In genomic region chr17:43068846-43069553, GRCm38 (mm10) we compare ENCODE assay signal across 15 mouse cellular contexts. TPM values are rescaled to one million over a fixed set of nuclear protein-coding genes. Genes with fewer than 3 reads are reported as not detected.
A peak's percentile ranks its signal among the peaks of the same experiment; 100 is the strongest.
DNase-seq lines count a peak whose midpoint lies in the region; ATAC-seq and TF ChIP-seq lines count a peak whose summit lies in the region.
"Had no signal": no experiment of that assay in that cellular context is flagged by ENCODE, and none has a peak within 500 bp of the region (broad histone marks: within the 10 kb centered on the region; RNA-seq: fewer than 3 reads in every experiment).

No protein-coding gene starts in this region.

- no peaks in the 10 kb centered on the region for H3K9me3 ChIP-seq in lung, postnatal 0 days (ENCODE audit: low read length)
- no peaks in the 10 kb centered on the region for H3K9me3 ChIP-seq in forebrain, embryonic 14.5 days (replicated peaks; ENCODE audit: control insufficient read depth, low read length)
- no peaks in the 10 kb centered on the region for H3K9me3 ChIP-seq in stomach, postnatal 0 days (ENCODE audit: control insufficient read depth, low read length)
- H3K9me3 ChIP-seq: heart, embryonic 15.5 days; midbrain, embryonic 12.5 days had no signal

- 75% methylated on average over 7 of the region's 7 CpGs for WGBS in lung, postnatal 0 days
- WGBS in forebrain, embryonic 14.5 days = 54% methylated on average over 7 of the region's 7 CpGs
- WGBS in stomach, postnatal 0 days = 62% methylated on average over 7 of the region's 7 CpGs

- no peaks in the 10 kb centered on the region for H3K27me3 ChIP-seq in lung, postnatal 0 days (replicated peaks; ENCODE audit: insufficient read depth, low read length)
- H3K27me3 ChIP-seq in forebrain, embryonic 14.5 days (replicated peaks; ENCODE audit: control insufficient read depth, insufficient read depth, low read length) = no peaks in the 10 kb centered on the region
- H3K27me3 ChIP-seq in stomach, postnatal 0 days (ENCODE audit: control insufficient read depth, insufficient read depth, low read length) = no peaks in the 10 kb centered on the region
- H3K27me3 ChIP-seq: heart, embryonic 15.5 days; midbrain, embryonic 12.5 days had no signal

- H3K4me1 ChIP-seq in lung, postnatal 0 days (ENCODE audit: insufficient read depth, low read depth, low read length) = peaks cover 3% of the 10 kb centered on the region; the same call in 1 of the 2 replicates
- no peaks in the 10 kb centered on the region for H3K4me1 ChIP-seq in forebrain, embryonic 14.5 days (ENCODE audit: control insufficient read depth, insufficient read depth, low read length)
- H3K4me1 ChIP-seq in stomach, postnatal 0 days (replicated peaks; ENCODE audit: control insufficient read depth, insufficient read depth) = no peaks in the 10 kb centered on the region
- H3K4me1 ChIP-seq: heart, embryonic 15.5 days; midbrain, embryonic 12.5 days had no signal

- TF ChIP-seq EP300 in lung, postnatal 0 days (IDR thresholded peaks at IDR 0.05) = no peak
- no peak for TF ChIP-seq EP300 in stomach, postnatal 0 days (optimal IDR thresholded peaks at IDR 0.05)

- no peak overlapping the region for H3K4me2 ChIP-seq in lung, postnatal 0 days (replicated peaks; ENCODE audit: low read depth, low read length)
- no peak overlapping the region for H3K4me2 ChIP-seq in forebrain, embryonic 14.5 days (ENCODE audit: low read length)
- H3K4me2 ChIP-seq in stomach, postnatal 0 days (replicated peaks; ENCODE audit: low read depth) = no peak overlapping the region
- H3K4me2 ChIP-seq: heart, embryonic 15.5 days; hindbrain, embryonic 14.5 days; midbrain, embryonic 12.5 days had no signal

- H3K4me3 ChIP-seq in lung, postnatal 0 days (ENCODE audit: low read depth, low read length) = no peak overlapping the region
- no peak overlapping the region for H3K4me3 ChIP-seq in forebrain, embryonic 14.5 days (ENCODE audit: low read depth, low read length)
- H3K4me3 ChIP-seq in stomach, postnatal 0 days (ENCODE audit: low read depth, low read length) = no peak overlapping the region
- H3K4me3 ChIP-seq: heart, embryonic 15.5 days; midbrain, embryonic 12.5 days; myocyte had no signal

- ATAC-seq in lung, postnatal 0 days = no peak
- no peak; the same call in 1 of the 2 replicates for ATAC-seq in forebrain, embryonic 14.5 days
- no peak for ATAC-seq in stomach, postnatal 0 days (ENCODE audit: low FRiP score, low TSS enrichment)

- H3K36me3 ChIP-seq in lung, postnatal 0 days (ENCODE audit: insufficient read depth, low read length) = no peaks in the 10 kb centered on the region
- H3K36me3 ChIP-seq in forebrain, embryonic 14.5 days (ENCODE audit: control insufficient read depth, insufficient read depth, low read length) = peaks cover 14% of the 10 kb centered on the region; the same call in 1 of the 2 replicates
- H3K36me3 ChIP-seq in stomach, postnatal 0 days (ENCODE audit: control insufficient read depth, insufficient read depth, low read length) = no peaks in the 10 kb centered on the region
- H3K36me3 ChIP-seq: heart, embryonic 15.5 days had no signal

- no peak overlapping the region for H3K27ac ChIP-seq in lung, postnatal 0 days (ENCODE audit: low read length)
- no peak overlapping the region for H3K27ac ChIP-seq in forebrain, embryonic 14.5 days (ENCODE audit: low read depth, low read length)
- peak overlapping the region; percentile 19; the same call in 1 of the 2 replicates for H3K27ac ChIP-seq in stomach, postnatal 0 days (replicated peaks)
- H3K27ac ChIP-seq: heart, embryonic 15.5 days; hindbrain, embryonic 14.5 days; midbrain, embryonic 12.5 days had no signal

- TF ChIP-seq CTCF in lung, postnatal 0 days (IDR thresholded peaks at IDR 0.05) = no peak
- no peak for TF ChIP-seq CTCF in stomach, postnatal 0 days (IDR thresholded peaks at IDR 0.05; ENCODE audit: low read depth)

- DNase-seq in lung, postnatal 0 days (ENCODE audit: low spot score) = peak; percentile 37
- DNase-seq in lung, adult 18-20 months = no peak
- DNase-seq in forebrain, embryonic 14.5 days (ENCODE audit: low spot score) = peak; percentile 37
- peak; percentile 83 to 91 for DNase-seq in kidney, adult 8-10 months
- no peak for DNase-seq in stomach, postnatal 0 days (ENCODE audit: low spot score)
- DNase-seq in frontal cortex, postnatal 25 days (ENCODE audit: low spot score in 2 of 2) = no peak
- DNase-seq in ovary, postnatal 36 days (ENCODE audit: low spot score) = no peak
- DNase-seq: cerebellum, postnatal 14 days; heart, adult 11 months; lung, postnatal 4 days; right cerebral cortex, postnatal 14 days had no signal

- no peak overlapping the region for H3K9ac ChIP-seq in lung, postnatal 0 days (replicated peaks; ENCODE audit: low read depth)
- H3K9ac ChIP-seq in forebrain, embryonic 14.5 days (ENCODE audit: low read length) = no peak overlapping the region
- no peak overlapping the region for H3K9ac ChIP-seq in stomach, postnatal 0 days (ENCODE audit: low read length)
- H3K9ac ChIP-seq: heart, embryonic 15.5 days; hindbrain, embryonic 14.5 days; midbrain, embryonic 12.5 days had no signal

RNA-seq across cellular contexts. Expression of gene Tnfrsf21, which starts 52.6 kb away (rescaled TPM):
- polyA plus RNA-seq in lung, postnatal 0 days (2015; fragmentation: Nextera tagmentation; extraction: Ambion mirVana) = 27.6 and 40.2 TPM in 2 replicates
- polyA plus RNA-seq in forebrain, embryonic 14.5 days (2014; fragmentation: Nextera tagmentation; extraction: Ambion mirVana) = 45.3 and 58.8 TPM in 2 replicates
- polyA plus RNA-seq in stomach, postnatal 0 days (2015; fragmentation: Nextera tagmentation; extraction: Ambion mirVana) = 36.9 and 40.7 TPM in 2 replicates

Comparison
In these comparisons a context has a peak if more than half of its experiments do, and no peak if none do; other contexts are left out.
1. DNase-seq: peak in lung, postnatal 0 days (single experiment), forebrain, embryonic 14.5 days (single experiment) and kidney, adult 8-10 months (2 of 2); none in lung, adult 18-20 months (0 of 2), stomach, postnatal 0 days (single experiment), frontal cortex, postnatal 25 days (0 of 2) and ovary, postnatal 36 days (single experiment).